Mouse (Mus musculus) induced T-regulatory cell, adult 2 months (primary cell): ENCODE measurements around the gene Hdac4.

ENCODE experiments used
- DNase-seq: peaks from one replicate; pipeline ENCODE4 v3.0.0-alpha.2; 2012; ENCODE audit warnings: low read depth

Gene Hdac4

DNA sequence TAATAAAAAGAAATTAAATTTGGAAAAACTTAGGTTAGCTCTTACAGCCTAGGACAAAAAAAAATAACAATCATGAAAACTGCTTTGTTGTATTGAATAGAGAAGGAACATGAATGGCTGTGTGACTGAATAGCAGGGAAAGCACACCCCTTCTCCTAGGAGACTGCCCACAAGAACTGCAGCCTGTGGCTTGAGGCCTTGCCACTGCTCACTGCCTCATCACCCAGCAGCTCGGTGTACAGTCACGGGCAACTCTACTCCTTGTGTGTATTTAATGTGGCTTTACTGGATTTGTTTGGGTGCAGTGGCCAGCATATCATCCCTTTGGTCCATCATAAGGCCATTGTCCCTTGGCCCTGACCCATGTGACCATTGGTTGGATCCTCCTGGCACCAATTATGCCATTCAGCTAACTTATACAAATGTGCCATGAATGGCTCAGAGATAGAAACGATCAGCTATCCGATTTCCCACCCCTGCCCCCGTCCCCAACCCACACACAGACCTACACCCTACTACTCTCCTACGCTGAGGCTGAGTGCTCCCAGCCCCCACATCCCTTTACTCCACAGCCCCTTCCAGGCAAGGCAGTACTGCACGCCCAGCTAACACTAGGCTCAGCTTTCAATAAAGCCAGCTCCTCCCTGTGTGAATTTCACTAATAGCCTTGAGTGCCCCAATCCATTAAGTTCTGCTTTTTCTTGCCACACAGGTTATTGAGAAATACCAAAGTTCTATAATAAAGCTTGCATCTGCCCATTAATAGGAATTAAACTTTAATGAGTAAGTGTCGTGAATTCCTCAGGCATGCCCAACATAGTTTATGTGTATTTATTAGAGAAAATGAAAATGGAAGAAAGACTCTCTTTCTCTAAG lies 134.1 kb downstream of the Hdac4 start:
- no peak for DNase-seq

- DNase-seq = no peak
Measured at GRCm38 (mm10) chr1:92060532-92061064, 134.9 kb downstream of the Hdac4 start.

DNA sequence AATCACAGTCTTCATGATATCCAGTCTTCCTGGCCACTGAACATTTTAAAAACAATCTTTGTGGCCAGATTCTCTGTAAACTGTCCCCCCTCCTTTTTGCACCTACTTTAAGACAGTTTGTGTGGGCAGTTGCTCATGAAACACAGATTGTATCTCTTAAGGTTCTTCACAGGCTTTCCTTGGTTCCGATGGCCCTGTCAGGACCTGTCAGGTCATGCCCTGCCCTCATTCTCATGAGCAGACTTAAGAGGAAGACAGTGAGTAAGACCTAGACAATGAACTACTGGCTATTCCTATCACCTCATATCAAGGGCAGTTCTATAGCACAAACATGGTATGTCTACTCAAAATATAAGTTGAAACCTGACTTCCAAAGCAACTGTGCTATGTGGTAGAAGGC lies 135.9 kb downstream of the Hdac4 start:
- no peak for DNase-seq

DNA sequence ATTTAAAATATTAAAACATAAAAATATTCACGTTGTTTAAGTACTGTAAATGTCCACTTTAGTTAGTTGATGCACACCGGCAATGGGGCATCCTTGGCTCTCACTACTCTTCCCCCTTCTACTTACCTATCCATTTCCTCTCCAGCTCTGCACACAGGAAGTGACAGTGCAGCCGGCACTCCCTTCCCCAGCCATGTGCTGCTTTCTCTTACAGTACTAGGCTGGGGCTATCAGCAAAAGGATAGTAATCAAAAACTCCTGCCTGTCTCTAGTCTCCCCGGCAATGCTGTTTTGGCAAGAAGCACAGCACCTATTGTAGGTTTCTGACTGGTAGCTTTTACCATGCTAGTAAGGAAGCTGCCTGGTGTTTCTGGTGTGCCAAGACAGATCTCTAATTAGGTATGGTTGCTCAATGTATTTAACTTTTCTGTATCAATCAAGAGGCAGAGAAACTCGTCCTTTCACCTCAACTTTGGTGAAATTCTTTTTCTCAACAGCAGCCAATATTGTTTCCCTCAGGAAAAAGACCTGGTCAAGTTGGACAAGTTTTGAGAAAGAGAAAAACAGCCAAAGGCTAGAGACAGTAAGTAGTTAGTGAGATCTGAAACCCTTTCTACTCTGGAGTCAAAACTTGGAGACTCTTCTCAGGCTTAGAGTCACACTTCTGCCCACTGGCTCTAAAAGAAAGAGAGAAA lies 136.6 kb downstream of the Hdac4 start:
- peak; percentile 77 for DNase-seq

DNA sequence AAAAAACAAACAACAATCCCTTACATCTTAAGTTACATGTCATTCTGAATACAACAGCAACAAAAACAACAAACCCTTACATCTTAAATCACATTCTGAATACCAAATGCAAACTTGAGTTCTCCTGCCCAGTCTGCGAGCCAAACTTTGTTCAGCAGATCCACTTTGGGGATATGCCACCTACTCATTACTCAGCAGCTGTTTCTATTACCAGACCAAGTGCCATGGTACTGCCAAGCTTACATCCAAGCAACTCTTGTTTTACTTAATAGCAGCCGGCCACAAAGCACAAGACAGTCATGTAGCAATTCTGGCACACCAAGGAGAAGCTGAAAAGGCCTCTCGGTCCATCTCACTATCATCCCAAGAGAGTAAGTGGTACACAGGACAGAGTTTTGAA lies 138.4 kb downstream of the Hdac4 start:
- DNase-seq = no peak

DNA sequence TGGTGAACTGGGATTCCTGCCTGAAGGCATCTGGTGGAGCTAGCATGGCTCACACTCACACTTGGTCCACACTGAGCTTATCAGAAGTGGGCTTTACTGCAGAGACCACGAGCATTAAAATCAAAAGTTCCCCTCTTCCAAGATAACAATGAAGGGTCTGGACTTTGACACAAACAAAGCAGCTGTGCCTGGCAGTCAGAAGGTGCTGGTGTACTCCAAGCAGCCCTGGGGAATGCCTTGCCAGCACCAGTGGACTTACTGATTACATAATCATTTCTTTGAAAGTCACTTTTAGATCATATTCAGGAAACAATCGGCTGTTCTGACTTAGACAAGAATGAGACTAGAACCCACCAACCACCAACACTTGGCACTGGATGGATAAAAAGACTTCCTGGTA lies 140.3 kb downstream of the Hdac4 start:
- DNase-seq = no peak

- DNase-seq = no peak
Measured at GRCm38 (mm10) chr1:92052190-92052589, 143.3 kb downstream of the Hdac4 start.

GRCm38 (mm10) chr1:92051489-92052062 lies 143.9 kb downstream of the Hdac4 start:
- DNase-seq = peak; percentile 59

GRCm38 (mm10) chr1:92050992-92051391 lies 144.5 kb downstream of the Hdac4 start:
- peak; percentile 81 for DNase-seq

GRCm38 (mm10) chr1:92050566-92050965 lies 144.9 kb downstream of the Hdac4 start:
- no peak for DNase-seq

DNA sequence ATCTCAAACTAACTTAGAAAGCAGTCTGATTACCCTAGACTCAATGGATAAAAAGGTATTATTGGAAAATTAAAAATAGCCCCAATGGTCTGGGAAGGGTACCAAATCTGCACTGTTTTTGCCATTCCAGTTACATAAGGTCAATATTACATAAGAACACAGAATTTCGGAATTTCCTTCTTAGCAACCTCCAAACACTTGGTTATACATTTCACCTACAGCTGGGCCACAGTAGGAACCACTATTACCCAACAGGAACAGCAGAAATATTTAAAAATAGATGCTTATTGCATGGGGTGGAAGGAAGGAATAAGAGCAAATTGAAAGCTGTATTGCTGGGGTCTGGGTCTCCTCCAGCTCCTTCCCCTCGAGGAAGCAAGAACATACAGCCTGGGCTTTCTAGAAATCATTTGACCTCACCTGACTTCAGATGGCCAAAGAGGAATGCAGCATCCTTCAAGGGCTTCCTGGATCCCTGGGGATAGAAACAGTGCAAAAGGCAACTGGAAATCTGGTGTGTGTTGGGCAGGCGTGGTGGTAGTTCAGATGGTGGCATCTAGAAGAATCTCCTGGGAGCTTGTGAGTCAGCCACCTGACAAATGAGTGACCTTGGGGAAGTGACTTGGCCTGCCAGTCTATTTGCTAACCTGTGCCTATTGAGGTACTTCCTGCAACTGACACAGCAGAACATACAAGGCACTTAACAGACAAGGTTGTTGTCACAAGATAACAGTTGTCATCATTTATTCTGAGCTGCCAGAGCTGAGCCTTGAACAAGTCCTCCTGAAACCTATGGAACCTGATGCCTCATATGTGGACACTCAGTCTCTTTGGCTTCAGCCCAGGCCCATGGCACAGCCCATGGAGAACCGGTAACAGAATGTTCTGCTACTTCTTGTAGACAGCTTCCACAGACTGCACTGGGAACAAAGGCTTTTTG lies 146.8 kb downstream of the Hdac4 start:
- DNase-seq = no peak

DNA sequence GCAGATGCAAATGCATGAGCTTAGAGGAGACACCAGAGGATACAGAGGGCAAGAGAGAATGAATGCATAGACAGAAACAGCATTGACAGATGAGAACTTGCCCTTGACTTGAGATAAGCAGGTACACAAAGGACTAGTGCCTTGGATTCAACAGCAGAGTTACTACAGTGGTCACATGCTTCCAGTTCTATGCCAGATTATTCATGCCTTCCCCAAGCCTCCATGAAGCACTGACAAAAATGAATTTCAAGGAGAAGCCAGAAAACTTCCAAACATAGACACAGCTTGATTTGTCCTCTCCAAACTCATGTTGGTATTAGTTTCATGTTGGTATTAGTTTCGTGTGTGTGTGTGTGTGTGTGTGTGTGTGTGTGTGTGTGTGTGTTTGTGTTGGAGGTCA lies 149.8 kb downstream of the Hdac4 start:
- no peak for DNase-seq

- DNase-seq = no peak
Measured at GRCm38 (mm10) chr1:92044868-92045267, 150.6 kb downstream of the Hdac4 start.

DNA sequence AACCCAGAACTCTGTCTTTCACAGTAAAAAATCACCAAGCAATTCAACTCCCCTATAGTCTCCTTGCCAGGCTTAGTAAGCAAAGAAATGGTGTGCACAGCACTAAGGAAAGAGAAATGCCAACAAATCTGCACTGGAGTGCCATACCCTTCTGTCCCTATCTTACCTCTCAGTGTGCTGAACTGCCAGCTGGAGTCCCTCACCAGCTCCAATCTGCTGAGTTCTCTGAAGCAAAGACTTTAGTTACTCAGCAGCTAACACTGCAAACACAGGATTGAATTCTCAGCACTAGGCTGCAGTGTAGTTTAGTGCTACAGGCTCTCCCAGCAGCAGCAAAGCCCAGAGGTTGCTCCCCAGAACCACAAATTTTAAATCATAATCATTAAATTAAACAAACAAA lies 151.5 kb downstream of the Hdac4 start:
- DNase-seq = no peak

DNA sequence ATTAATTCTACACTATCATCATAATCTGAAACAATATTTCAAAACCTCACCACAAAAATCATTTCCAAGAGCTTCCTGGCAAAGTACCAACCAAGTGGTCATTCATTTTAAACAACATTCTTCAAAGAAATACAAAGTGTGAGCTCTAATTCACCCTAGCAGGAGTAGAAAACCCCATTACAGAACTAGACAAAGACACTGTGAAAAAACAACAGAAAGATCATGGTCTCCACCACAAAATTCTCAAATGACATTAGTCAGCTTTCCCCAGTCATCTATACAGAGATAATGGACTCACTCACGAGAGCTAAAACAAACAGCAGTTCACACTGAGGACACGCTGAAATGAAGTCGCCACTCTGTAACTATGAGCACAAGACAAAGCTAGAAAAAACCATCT lies 153.4 kb downstream of the Hdac4 start:
- no peak for DNase-seq

DNA sequence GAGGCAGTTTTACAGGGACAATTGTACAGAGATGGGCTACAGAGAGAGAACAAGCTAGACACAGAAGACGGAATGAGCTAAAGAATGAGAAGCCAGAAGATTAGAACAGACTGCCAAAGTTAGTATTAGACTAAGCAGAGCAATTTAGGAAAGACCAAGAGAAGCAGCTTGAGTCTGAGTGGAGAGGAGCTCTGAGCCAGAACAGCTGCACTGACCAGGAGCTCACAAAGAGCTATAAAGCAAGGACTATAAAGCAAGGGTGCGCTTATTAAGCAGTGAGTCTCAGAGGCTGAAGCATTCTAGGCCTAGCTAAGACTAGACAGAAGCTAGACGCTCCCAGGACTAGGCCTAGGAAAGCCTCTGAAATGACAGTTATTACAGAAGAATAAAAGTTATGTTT lies 154.2 kb downstream of the Hdac4 start:
- no peak for DNase-seq

- DNase-seq = no peak
Measured at GRCm38 (mm10) chr1:92038714-92039113, 156.8 kb downstream of the Hdac4 start.

- no peak for DNase-seq
Measured at GRCm38 (mm10) chr1:92037039-92037438, 158.5 kb downstream of the Hdac4 start.

DNA sequence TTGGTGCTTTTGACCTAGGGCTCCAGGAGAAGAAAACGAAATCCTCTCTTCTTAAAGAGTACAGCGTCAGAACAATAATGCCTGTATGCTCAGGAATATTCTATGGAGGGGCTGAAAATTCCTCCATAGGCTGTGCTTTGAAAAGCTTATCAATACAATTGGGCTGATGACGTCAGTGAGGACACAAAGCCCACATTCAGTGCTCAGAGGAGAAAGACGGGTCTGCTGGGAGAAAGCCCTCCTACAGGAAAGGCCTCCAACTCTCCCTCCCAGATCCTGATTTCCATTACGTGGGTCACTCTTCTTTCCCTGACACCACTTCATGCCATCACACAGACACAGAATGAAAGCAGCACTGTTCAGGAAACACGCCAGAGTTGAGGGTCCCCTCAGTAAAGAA lies 159.7 kb downstream of the Hdac4 start:
- no peak for DNase-seq

GRCm38 (mm10) chr1:92034247-92034646 lies 161.3 kb downstream of the Hdac4 start:
- no peak for DNase-seq

DNA sequence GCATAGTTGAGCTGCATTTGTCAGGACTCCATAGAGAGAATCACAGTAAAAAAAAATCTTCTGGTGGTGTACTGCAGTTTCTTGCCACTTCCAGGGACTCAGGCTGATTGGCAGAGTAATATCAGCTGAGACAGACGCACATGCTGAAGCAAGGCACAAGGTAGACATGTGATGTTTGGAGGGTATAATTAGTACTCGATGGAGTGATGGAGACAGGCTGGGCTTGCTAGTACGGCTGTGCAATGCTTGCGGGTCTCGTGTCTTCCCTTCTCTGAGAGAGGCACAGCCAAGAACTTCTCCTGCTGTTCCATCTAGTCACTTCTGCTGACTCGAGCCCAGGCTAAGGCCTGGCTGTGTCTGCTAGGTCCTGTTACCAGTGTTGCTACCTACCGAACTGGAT lies 162.0 kb downstream of the Hdac4 start:
- no peak for DNase-seq

DNA sequence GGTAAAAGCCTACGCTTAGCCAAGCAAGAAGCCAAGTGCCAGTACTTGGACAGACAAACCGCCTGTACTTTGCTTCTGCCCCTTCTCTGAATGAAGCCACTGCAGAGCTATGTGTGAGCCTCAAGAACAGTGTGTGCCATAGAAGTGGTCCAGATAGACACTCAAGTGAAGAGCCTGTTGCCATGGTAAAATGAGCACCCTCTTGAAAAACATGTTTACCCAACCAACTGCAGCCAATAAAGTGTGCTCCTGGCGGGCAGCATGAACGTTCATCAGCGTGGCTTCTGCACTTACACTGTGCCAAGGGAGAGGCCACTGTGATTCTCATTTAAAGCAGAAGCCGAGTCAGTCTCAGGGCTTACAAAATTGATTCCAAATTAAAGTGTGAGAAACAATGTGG lies 165.0 kb downstream of the Hdac4 start:
- no peak for DNase-seq
